Mouse (Mus musculus) CD8-positive naive resting alpha-beta T cell, adult 2 months (primary cell): ENCODE measurements around the gene Dusp19.

Source experiments
- DNase-seq, 2 experiments: peaks; one replicate each; pipeline ENCODE4 v3.0.0; 2022; ENCODE audit warnings: low read depth in 2 of 2, low spot score in 2 of 2

Dusp19 gene

DNA sequence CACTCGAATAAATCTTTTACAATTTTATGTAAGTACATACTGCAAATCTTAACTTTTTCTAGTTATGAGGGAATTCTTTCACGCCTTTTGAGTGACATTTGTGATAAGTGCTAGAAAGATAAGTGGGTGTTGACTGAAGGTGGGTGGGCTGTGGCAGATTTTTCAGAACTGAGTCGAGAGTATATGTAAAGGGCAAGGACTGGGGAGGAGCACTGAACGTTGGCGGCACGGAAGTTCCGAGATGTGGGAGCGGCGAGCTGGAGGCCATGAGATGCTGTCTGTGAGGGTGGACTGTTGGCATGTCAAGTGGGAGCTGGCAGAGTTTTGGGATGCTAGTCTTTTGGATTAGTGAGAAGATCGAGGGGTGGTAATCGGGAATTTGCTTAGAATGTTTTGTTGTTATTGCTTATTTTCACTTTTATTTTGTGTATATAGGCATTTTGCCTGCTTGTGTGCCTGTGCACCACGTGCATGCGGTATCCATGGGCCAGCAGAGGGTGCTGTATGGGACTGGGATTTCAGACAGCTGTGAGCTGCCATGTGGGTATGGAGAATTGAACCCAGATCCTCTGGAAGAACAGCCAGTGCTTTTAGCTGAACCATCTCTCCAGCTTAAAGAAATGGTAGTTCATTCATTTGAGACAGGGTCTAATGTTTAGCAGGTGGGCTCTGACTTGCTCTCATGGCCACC lies 15.6 kb downstream of the Dusp19 start:
- no peak for DNase-seq

DNA sequence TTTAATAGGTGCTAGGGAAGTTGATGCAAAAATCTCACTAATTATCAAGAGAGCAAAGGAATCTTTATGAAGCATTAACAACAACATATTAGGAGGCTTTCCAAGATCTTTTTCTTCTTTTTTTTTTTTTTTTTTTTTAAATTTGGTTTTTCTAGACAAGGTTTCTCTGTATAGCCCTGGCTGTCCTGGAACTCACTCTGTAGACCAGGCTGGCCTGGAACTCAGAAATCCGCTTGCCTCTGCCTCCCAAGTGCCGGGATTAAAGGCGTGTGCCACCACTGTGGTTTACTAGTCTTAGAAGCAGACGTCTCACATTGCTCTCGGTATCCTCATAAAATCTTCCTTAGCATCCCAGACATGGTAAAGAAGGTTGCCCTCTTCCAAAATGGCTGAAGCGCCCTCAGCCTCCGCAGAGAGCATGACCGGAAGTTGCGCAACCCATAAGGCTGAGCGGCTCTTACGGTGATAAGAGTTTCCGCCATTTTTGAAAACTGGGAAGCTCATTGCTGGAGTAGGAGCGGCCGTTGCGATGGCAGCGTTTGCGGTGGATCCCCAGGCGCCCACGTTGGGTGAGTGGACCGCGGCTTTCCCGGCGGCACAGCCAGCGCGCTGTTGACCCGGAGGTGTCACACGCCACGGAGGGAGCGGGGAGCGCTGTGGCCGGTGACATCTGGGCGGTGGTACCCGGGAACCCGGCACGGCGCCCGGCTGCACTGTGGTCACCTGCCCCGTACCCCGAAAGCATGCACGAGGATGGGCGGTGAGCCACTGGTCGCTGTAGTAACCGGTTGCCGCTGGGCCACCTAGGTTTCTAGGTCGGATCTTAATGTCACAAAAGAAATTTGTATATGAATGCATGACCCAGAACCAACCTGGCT lies 21.8 kb downstream of the Dusp19 start:
- DNase-seq = peak; percentile 81

GRCm38 (mm10) chr2:80639398-80639797 lies 22.6 kb downstream of the Dusp19 start:
- DNase-seq = no peak

DNA sequence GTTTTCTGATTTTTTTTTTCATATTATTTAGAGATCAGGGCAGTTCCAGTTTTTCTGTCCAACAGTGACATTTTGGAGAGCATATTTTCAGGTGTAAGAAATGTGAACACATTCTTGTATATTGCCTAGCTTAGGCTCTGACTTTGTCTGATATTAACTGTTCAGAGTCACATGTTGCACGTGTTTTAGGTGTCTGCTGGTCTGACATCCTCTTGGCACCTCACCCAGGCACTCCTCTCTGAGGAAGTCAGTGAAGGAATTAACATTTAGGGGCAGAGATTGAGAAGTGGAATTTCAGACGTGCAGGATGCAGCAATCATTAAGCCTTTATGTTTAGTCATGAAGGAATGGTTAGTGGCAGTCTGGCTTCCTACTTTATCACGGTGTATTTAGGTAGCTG lies 23.0 kb downstream of the Dusp19 start:
- DNase-seq = no peak

DNA sequence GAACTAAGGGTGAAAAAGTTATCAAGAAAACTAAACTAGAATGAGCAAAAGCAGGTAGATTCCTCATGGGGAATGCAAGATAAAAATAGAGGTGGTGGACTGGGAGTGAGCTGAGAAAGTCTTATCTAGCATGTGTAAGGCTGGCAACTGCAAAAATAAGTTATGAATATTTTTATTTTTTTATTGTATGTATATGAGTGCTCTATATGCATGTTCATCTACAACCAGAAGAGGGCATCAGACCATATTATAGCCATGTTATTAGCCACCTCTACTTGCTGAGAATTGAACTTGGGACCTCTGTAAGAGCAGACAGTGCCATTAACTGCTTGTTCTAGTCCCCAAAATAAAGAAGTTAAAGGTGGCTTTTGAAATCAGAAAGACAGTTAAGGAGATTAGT lies 44.6 kb downstream of the Dusp19 start:
- no peak for DNase-seq

GRCm38 (mm10) chr2:80662682-80663081 lies 45.8 kb downstream of the Dusp19 start:
- no peak for DNase-seq

GRCm38 (mm10) chr2:80667396-80667964 lies 50.6 kb downstream of the Dusp19 start:
- DNase-seq = no peak

DNA sequence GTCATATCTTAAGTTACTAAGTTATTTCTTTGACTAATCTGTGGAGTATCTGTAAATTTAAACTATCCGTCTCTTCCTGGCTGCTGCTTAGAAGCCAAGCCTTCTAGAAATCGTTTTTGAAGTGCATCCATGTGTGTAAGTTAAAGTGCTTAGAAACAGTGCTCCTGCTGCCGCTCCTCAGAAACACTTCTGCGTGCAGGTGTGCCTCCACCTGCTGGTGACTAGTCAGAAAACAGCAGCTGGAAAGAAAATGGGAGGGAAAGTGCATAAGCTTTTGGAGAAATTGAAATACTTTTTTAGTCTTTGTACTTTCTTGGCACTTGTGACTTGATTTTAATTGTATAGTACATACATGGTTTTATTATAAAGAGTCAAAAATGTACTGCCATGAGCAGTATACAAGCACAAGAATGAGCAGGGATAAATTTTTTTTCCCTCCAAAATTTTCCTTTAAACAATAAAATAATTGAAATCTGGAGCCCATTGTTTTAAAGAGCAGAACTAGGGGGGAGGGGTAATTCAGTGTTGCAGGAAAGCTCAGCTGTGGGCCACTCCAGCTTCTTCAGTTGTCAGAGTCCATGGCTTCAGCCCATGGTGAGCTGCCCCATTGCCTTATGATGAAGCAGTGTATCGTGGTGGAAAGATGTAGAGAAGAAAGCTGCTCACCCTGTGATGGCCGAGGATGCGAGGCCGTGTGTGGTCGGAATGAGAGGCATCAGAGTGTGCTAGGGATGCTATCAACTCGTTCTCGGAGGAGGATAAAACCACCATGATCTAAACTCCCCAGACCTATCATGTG lies 53.2 kb downstream of the Dusp19 start:
- DNase-seq = no peak

DNA sequence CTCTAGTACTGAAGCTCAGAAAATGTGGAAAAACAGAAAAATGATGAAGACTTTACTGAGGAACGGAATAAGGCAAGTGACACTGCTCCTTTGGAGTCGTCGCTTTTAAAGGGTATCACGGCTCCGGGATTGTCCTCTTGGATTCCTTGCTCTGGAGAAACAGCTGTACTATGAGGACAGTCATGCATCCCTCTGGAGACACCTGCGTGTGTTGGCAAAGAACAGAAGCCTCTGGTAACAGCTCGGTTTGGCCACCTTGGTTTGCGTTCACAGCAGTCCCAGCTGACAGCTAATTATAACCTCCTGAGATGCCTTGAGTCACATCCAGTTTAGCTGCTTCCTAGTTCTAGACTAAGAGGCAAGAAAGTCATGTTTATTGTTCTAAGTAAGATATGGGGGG lies 62.0 kb downstream of the Dusp19 start:
- no peak for DNase-seq
